Mouse (Mus musculus): ENCODE measurements around the gene Micall1.

GRCm38 (mm10) chr15:79098868-79099267, 9.8 kb upstream of the Micall1 start:
- no peak for TF ChIP-seq CTCF (IDR thresholded peaks at IDR 0.05; ENCODE audit: control insufficient read depth, insufficient read depth, low read length)
- TF ChIP-seq POLR2A (IDR thresholded peaks at IDR 0.05; ENCODE audit: borderline replicate concordance, control insufficient read depth, low read depth, low read length), result no peak

All from bone marrow, adult 2 months (tissue).